Mouse (Mus musculus): ENCODE measurements around the gene Slc4a10.

- TF ChIP-seq CTCF (IDR thresholded peaks at IDR 0.05; ENCODE audit: low read depth, low read length) (no peak), TAL1 (conservative IDR thresholded peaks at IDR 0.05; ENCODE audit: low read depth, low read length) (no peak), GATA1 (IDR thresholded peaks at IDR 0.05; ENCODE audit: borderline replicate concordance, low read length) (no peak), GATA2 (IDR thresholded peaks at IDR 0.05; ENCODE audit: borderline replicate concordance, low read depth, low read length) (no peak)
Measured at GRCm38 (mm10) chr2:62346771-62347170, 300.5 kb downstream of the Slc4a10 start.
